Comparison of ENCODE assay signal across 8 mouse cellular contexts in genomic region chr9:124424292-124424541, GRCm38 (mm10). TPM values are rescaled to one million over a fixed set of nuclear protein-coding genes. Genes with fewer than 3 reads are reported as not detected.
DNase-seq lines count a peak whose midpoint lies in the region; ATAC-seq and TF ChIP-seq lines count a peak whose summit lies in the region.

No protein-coding gene starts in this region.

- no peak; the same call in 1 of the 2 replicates for TF ChIP-seq POLR2A in thymus, adult 2 months (IDR thresholded peaks at IDR 0.05; ENCODE audit: control insufficient read depth, extremely low read depth, insufficient read depth, low read length, poor library complexity)

- H3K4me3 ChIP-seq in gastrocnemius, adult 2 months = peak overlapping the region; percentile 84
- H3K4me3 ChIP-seq in thymus, adult 2 months (ENCODE audit: control insufficient read depth, insufficient read depth, low read length) = peak overlapping the region; percentile 84
- H3K4me3 ChIP-seq in liver, embryonic 13.5 days (replicated peaks) = peak overlapping the region; percentile 73
- H3K4me3 ChIP-seq in stomach, postnatal 0 days (ENCODE audit: low read depth, low read length) = peak overlapping the region; percentile 68

- H3K27me3 ChIP-seq in thymus, adult 2 months (ENCODE audit: control insufficient read depth, insufficient read depth, low read length) = no peaks in the 10 kb centered on the region
- peaks cover 3% of the 10 kb centered on the region; the same call in 1 of the 2 replicates for H3K27me3 ChIP-seq in liver, embryonic 13.5 days
- H3K27me3 ChIP-seq in stomach, postnatal 0 days (ENCODE audit: control insufficient read depth, insufficient read depth, low read length) = no peaks in the 10 kb centered on the region

- peak overlapping the region; percentile 93 for H3K4me2 ChIP-seq in liver, embryonic 13.5 days
- peak overlapping the region; percentile 74 for H3K4me2 ChIP-seq in stomach, postnatal 0 days (replicated peaks; ENCODE audit: low read depth)

- DNase-seq in gastrocnemius, adult 2 months = no peak
- DNase-seq in gastrocnemius, adult 8-10 months (ENCODE audit: low spot score in 2 of 2) = no peak
- no peak for DNase-seq in thymus, adult 2 months
- DNase-seq in thymus, postnatal 0 days (ENCODE audit: low spot score) = no peak
- no peak for DNase-seq in liver, embryonic 13.5 days
- no peak for DNase-seq in stomach, postnatal 0 days (ENCODE audit: low spot score)
- DNase-seq in embryo, embryonic 10 days (ENCODE audit: low spot score) = no peak
- DNase-seq in ovary, postnatal 36 days (ENCODE audit: low spot score) = no peak

- H3K9me3 ChIP-seq in liver, embryonic 13.5 days (replicated peaks) = no peaks in the 10 kb centered on the region
- no peaks in the 10 kb centered on the region for H3K9me3 ChIP-seq in stomach, postnatal 0 days (ENCODE audit: control insufficient read depth, low read length)

- ATAC-seq in liver, embryonic 13.5 days (ENCODE audit: low read depth) = no peak
- ATAC-seq in stomach, postnatal 0 days (ENCODE audit: low FRiP score, low TSS enrichment) = peak; percentile 22; the same call in 1 of the 2 replicates

- peaks cover 4% of the 10 kb centered on the region for H3K4me1 ChIP-seq in thymus, adult 2 months (replicated peaks; ENCODE audit: control insufficient read depth, insufficient read depth, low read length)
- H3K4me1 ChIP-seq in liver, embryonic 13.5 days (replicated peaks) = peaks cover 28% of the 10 kb centered on the region
- H3K4me1 ChIP-seq in stomach, postnatal 0 days (replicated peaks; ENCODE audit: control insufficient read depth, insufficient read depth) = no peaks in the 10 kb centered on the region

- no peak for TF ChIP-seq EP300 in stomach, postnatal 0 days (optimal IDR thresholded peaks at IDR 0.05)

- H3K36me3 ChIP-seq in thymus, adult 2 months (ENCODE audit: control insufficient read depth, insufficient read depth, low read length) = no peaks in the 10 kb centered on the region
- H3K36me3 ChIP-seq in liver, embryonic 13.5 days = no peaks in the 10 kb centered on the region
- H3K36me3 ChIP-seq in stomach, postnatal 0 days (ENCODE audit: control insufficient read depth, insufficient read depth, low read length) = no peaks in the 10 kb centered on the region

- WGBS in thymus, adult 2 months = under 1% methylated on average over 27 of the region's 27 CpGs
- WGBS in liver, embryonic 13.5 days (ENCODE audit: insufficient replicate concordance) = under 1% methylated on average over 27 of the region's 27 CpGs
- under 1% methylated on average over 27 of the region's 27 CpGs for WGBS in stomach, postnatal 0 days

- peak overlapping the region; percentile 73 for H3K9ac ChIP-seq in liver, embryonic 13.5 days
- H3K9ac ChIP-seq in stomach, postnatal 0 days (ENCODE audit: low read length) = peak overlapping the region; percentile 83

- H3K27ac ChIP-seq in gastrocnemius, adult 2 months = peak overlapping the region; percentile 96
- H3K27ac ChIP-seq in thymus, adult 2 months (ENCODE audit: control insufficient read depth, insufficient read depth, low read length) = peak overlapping the region; percentile 82
- peak overlapping the region; percentile 93 for H3K27ac ChIP-seq in liver, embryonic 13.5 days
- H3K27ac ChIP-seq in stomach, postnatal 0 days (replicated peaks) = peak overlapping the region; percentile 99

- intact Hi-C loops in gastrocnemius, adult 2 months (cut with DNase I) = loop anchor here (5.0 kb wide), 1 partner anchor 582 kb away; no protein-coding TSS in a partner anchor

- TF ChIP-seq CTCF in gastrocnemius, adult 2 months (IDR thresholded peaks at IDR 0.05) = no peak
- TF ChIP-seq CTCF in thymus, adult 2 months (IDR thresholded peaks at IDR 0.05; ENCODE audit: borderline replicate concordance, control insufficient read depth, extremely low read depth, insufficient read depth, low read length, poor library complexity) = no peak
- no peak for TF ChIP-seq CTCF in stomach, postnatal 0 days (IDR thresholded peaks at IDR 0.05; ENCODE audit: low read depth)

RNA-seq across cellular contexts. Expression of gene Ppp2r3d, which starts 52.5 kb away (rescaled TPM):
- 10 to 100 TPM; 29.8 to 36.0 TPM for total RNA-seq in gastrocnemius, adult 2 months (2021)
- 10 to 100 TPM; 22.9 to 32.5 (median 27.4) TPM for total RNA-seq in gastrocnemius, adult 8-10 months (2022)
- 497 and 584 TPM in 2 replicates for polyA plus RNA-seq in thymus, adult 2 months (2012; rRNA removed)
- polyA plus RNA-seq in thymus, postnatal 0 days (2015; fragmentation: Nextera tagmentation; extraction: Ambion mirVana) = 83.2 and 101 TPM in 2 replicates
- polyA plus RNA-seq in liver, embryonic 13.5 days (2015; fragmentation: Nextera tagmentation; extraction: Ambion mirVana) = 33.3 TPM in 2 replicates
- 78.9 and 88.2 TPM in 2 replicates for polyA plus RNA-seq in stomach, postnatal 0 days (2015; fragmentation: Nextera tagmentation; extraction: Ambion mirVana)
